Mouse (Mus musculus) CH12.LX (cell line): ENCODE data around the gene Zfp423.

ENCODE experiments used
- POLR2A ChIP-seq: IDR thresholded peaks from 2 replicates; pipeline ENCODE4 v1.6.1; 2011; ENCODE audit warnings: low read depth, mild to moderate bottlenecking, improper control_type of control experiment, low read length
- SIN3A ChIP-seq: IDR thresholded peaks from 2 replicates; pipeline ENCODE4 v1.6.1; 2012; ENCODE audit warnings: low read length, improper control_type of control experiment, inconsistent platforms
- USF1 ChIP-seq: IDR thresholded peaks from 2 replicates; pipeline ENCODE4 v1.6.1; 2014; ENCODE audit warnings: low read depth, mild to moderate bottlenecking, inconsistent platforms, low read length, improper control_type of control experiment

DNA sequence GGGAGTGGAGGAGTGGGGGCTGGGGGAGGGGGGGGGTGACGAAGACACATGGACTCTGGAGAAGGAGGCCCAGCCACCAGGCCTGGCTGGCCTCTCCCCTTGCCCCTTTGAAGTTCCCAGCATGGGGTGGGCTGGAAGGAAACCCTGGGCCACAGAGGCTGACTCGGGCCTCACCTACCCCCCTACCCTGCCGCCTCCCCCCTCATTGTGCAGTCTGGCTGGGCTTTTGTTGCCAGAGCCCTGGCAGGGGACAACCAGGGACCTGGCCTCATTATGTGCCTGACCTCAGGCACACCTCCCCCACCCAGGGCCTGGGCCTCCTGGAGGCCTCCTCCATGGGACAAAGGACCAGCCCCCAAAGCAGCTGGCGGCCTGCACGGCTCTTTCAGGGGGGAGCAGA lies 127.8 kb downstream of the Zfp423 start:
- TF ChIP-seq POLR2A, result no peak
- no peak for TF ChIP-seq USF1
- TF ChIP-seq SIN3A, result no peak
